Mouse (Mus musculus) cerebellum, adult 9-10 months (tissue): Measurements from ENCODE around the gene Abcc3.
A peak's percentile ranks its signal among the peaks of the same experiment; 100 is the strongest.

Experiments used
- DNase-seq: peaks from one replicate; pipeline ENCODE4 v3.0.0; 2022

The Abcc3 gene

GRCm38 (mm10) chr11:94349839-94350238 lies 43.0 kb downstream of the Abcc3 start:
- no peak for DNase-seq

GRCm38 (mm10) chr11:94347063-94347575 lies 45.7 kb downstream of the Abcc3 start:
- no peak for DNase-seq

GRCm38 (mm10) chr11:94346611-94347010 lies 46.2 kb downstream of the Abcc3 start:
- no peak for DNase-seq

- no peak for DNase-seq
Observed at GRCm38 (mm10) chr11:94345926-94346325, 46.9 kb downstream of the Abcc3 start.

GRCm38 (mm10) chr11:94344470-94344869 lies 48.3 kb downstream of the Abcc3 start:
- DNase-seq: no peak

- DNase-seq: no peak
Observed at GRCm38 (mm10) chr11:94343955-94344358, 48.8 kb downstream of the Abcc3 start.

- no peak for DNase-seq
Observed at GRCm38 (mm10) chr11:94342114-94342905, 50.5 kb downstream of the Abcc3 start.

GRCm38 (mm10) chr11:94340948-94341933 lies 51.6 kb downstream of the Abcc3 start:
- DNase-seq: no peak

- peak; percentile 84 for DNase-seq
Observed at GRCm38 (mm10) chr11:94339732-94340585, 52.8 kb downstream of the Abcc3 start.

- no peak for DNase-seq
Observed at GRCm38 (mm10) chr11:94338347-94338746, 54.5 kb downstream of the Abcc3 start.

- DNase-seq: no peak
Observed at GRCm38 (mm10) chr11:94336551-94336950, 56.2 kb downstream of the Abcc3 start.

GRCm38 (mm10) chr11:94334386-94334968 lies 58.3 kb downstream of the Abcc3 start:
- no peak for DNase-seq

GRCm38 (mm10) chr11:94332726-94333125 lies 60.1 kb downstream of the Abcc3 start:
- no peak for DNase-seq

- peak; percentile 41 for DNase-seq
Observed at GRCm38 (mm10) chr11:94330211-94330610, 62.6 kb downstream of the Abcc3 start.

GRCm38 (mm10) chr11:94329270-94329891 lies 63.4 kb downstream of the Abcc3 start:
- peak; percentile 79 for DNase-seq

- DNase-seq: peak; percentile 58
Observed at GRCm38 (mm10) chr11:94328644-94329025, 64.2 kb downstream of the Abcc3 start.

GRCm38 (mm10) chr11:94327693-94328643 lies 64.8 kb downstream of the Abcc3 start, which contains the start of gene Ankrd40:
Ankrd40 (plus strand) TSS chr11:94328001.
- peak; percentile 99 for DNase-seq

GRCm38 (mm10) chr11:94326961-94327411 lies 65.8 kb downstream of the Abcc3 start:
- peak; percentile 88 for DNase-seq

- no peak for DNase-seq
Observed at GRCm38 (mm10) chr11:94324618-94325017, 68.2 kb downstream of the Abcc3 start.

- peak; percentile 52 for DNase-seq
Observed at GRCm38 (mm10) chr11:94323271-94323925, 69.4 kb downstream of the Abcc3 start.
